Mouse (Mus musculus) kidney, adult 2 months (tissue): Measurements from ENCODE around the gene Galnt18.

ENCODE experiments used
- CTCF ChIP-seq: fragments of 200-500 bp; conservative IDR thresholded peaks from 2 replicates; pipeline ENCODE4 v1.5.1; 2011; ENCODE audit warnings: low read depth, mild to moderate bottlenecking, control low read depth, low read length, moderate library complexity, mixed read lengths; ENCODE audit not compliant: insufficient read depth, insufficient read length
- POLR2A ChIP-seq: fragments of 200-500 bp; IDR thresholded peaks from one replicate; pipeline ENCODE4 v1.6.1; 2011; ENCODE audit warnings: low read depth, low read length, control low read depth

GRCm38 (mm10) chr7:111782126-111782525 lies 2.3 kb upstream of the Galnt18 start:
- TF ChIP-seq CTCF (peak; percentile 85), POLR2A (no peak)
